Mouse (Mus musculus) myocyte (in vitro differentiated cells): Measurements from ENCODE around the gene Cnmd.

ENCODE experiments used
- POLR2A ChIP-seq: IDR thresholded peaks from one replicate; pipeline ENCODE4 v1.6.1; 2011; ENCODE audit warnings: low read depth, mild to moderate bottlenecking, control low read depth, moderate library complexity; ENCODE audit not compliant: insufficient read length
- TCF12 ChIP-seq: IDR thresholded peaks from one replicate; pipeline ENCODE4 v1.6.1; 2011; ENCODE audit warnings: mild to moderate bottlenecking, control low read depth; ENCODE audit not compliant: poor library complexity, insufficient read depth, severe bottlenecking
- USF1 ChIP-seq: IDR thresholded peaks from one replicate; pipeline ENCODE4 v1.6.1; 2011; ENCODE audit warnings: low read depth, mild to moderate bottlenecking, control low read depth, moderate library complexity

- TF ChIP-seq POLR2A (no peak), TCF12 (no peak), USF1 (no peak)
Measured at GRCm38 (mm10) chr14:79660467-79660866, 1.5 kb downstream of the Cnmd start.
